ENCODE assay signal across 8 mouse cellular contexts in genomic region chr9:53666665-53667019, GRCm38 (mm10). TPM values are rescaled to one million over a fixed set of nuclear protein-coding genes. Genes with fewer than 3 reads are reported as not detected.
DNase-seq lines count a peak whose midpoint lies in the region; ATAC-seq and TF ChIP-seq lines count a peak whose summit lies in the region.

No protein-coding gene starts in this region.

- H3K4me2 ChIP-seq in heart, embryonic 13.5 days = peak overlapping the region; percentile 94
- peak overlapping the region; percentile 91 for H3K4me2 ChIP-seq in forebrain, embryonic 16.5 days (ENCODE audit: low read length)
- peak overlapping the region; percentile 91 for H3K4me2 ChIP-seq in liver, postnatal 0 days (ENCODE audit: low read depth, low read length)

- no peaks in the 10 kb centered on the region for H3K9me3 ChIP-seq in heart, embryonic 13.5 days
- H3K9me3 ChIP-seq in ES-Bruce4 (replicated peaks; ENCODE audit: control insufficient read depth, insufficient read depth, low read length, poor library complexity, severe bottlenecking) = no peaks in the 10 kb centered on the region
- H3K9me3 ChIP-seq in forebrain, embryonic 16.5 days (ENCODE audit: control insufficient read depth, low read length) = no peaks in the 10 kb centered on the region
- no peaks in the 10 kb centered on the region for H3K9me3 ChIP-seq in liver, postnatal 0 days (ENCODE audit: low read length)

- no peaks in the 10 kb centered on the region for H3K27me3 ChIP-seq in heart, embryonic 13.5 days (replicated peaks)
- H3K27me3 ChIP-seq in ES-Bruce4 (ENCODE audit: control insufficient read depth, insufficient read depth, low read length, poor library complexity, severe bottlenecking) = no peaks in the 10 kb centered on the region
- H3K27me3 ChIP-seq in forebrain, embryonic 16.5 days (replicated peaks; ENCODE audit: control insufficient read depth, insufficient read depth, low read length) = no peaks in the 10 kb centered on the region
- no peaks in the 10 kb centered on the region for H3K27me3 ChIP-seq in liver, postnatal 0 days (ENCODE audit: insufficient read depth, low read length)

- no peak; the same call in 1 of the 2 replicates for ATAC-seq in heart, embryonic 13.5 days (ENCODE audit: extremely low read depth, insufficient number of reproducible peaks, low FRiP score, low TSS enrichment)
- peak; percentile 31 for ATAC-seq in forebrain, embryonic 16.5 days
- peak; percentile 4 for ATAC-seq in liver, postnatal 0 days
- no peak for ATAC-seq in CD4-positive, CD25-positive, alpha-beta regulatory T cell, adult 4 months
- no peak; the same call in 1 of the 2 replicates for ATAC-seq in megakaryocyte-erythroid progenitor cell, adult 5-6 weeks (replicated peaks; ENCODE audit: low FRiP score, low TSS enrichment, poor library complexity, severe bottlenecking)

- TF ChIP-seq EP300 in ES-Bruce4 (IDR thresholded peaks at IDR 0.05; ENCODE audit: insufficient read depth, low read depth, low read length) = no peak
- TF ChIP-seq EP300 in liver, postnatal 0 days (IDR thresholded peaks at IDR 0.05; ENCODE audit: low read depth) = no peak

- DNase-seq in heart, adult 9 months (ENCODE audit: low spot score in 2 of 2) = no peak
- no peak for DNase-seq in liver, postnatal 0 days
- no peak for DNase-seq in spleen, postnatal 36 days (ENCODE audit: low spot score in 2 of 2)

- H3K4me3 ChIP-seq in heart, embryonic 13.5 days = peak overlapping the region; percentile 97
- peak overlapping the region; percentile 85 for H3K4me3 ChIP-seq in ES-Bruce4 (ENCODE audit: low read depth, low read length)
- peak overlapping the region; percentile 73 for H3K4me3 ChIP-seq in forebrain, embryonic 16.5 days (replicated peaks; ENCODE audit: low read length)
- peak overlapping the region; percentile 90 for H3K4me3 ChIP-seq in liver, postnatal 0 days (ENCODE audit: low read depth, low read length)

- no peak for TF ChIP-seq POLR2A in ES-Bruce4 (IDR thresholded peaks at IDR 0.05; ENCODE audit: insufficient read depth, low read length)

- no peak for TF ChIP-seq CTCF in ES-Bruce4 (IDR thresholded peaks at IDR 0.05; ENCODE audit: low read depth, low read length)
- no peak for TF ChIP-seq CTCF in liver, postnatal 0 days (IDR thresholded peaks at IDR 0.05; ENCODE audit: low read depth)

- H3K4me1 ChIP-seq in heart, embryonic 13.5 days = peaks cover 22% of the 10 kb centered on the region
- no peaks in the 10 kb centered on the region for H3K4me1 ChIP-seq in ES-Bruce4 (ENCODE audit: control insufficient read depth, insufficient read depth, low read length)
- H3K4me1 ChIP-seq in forebrain, embryonic 16.5 days (replicated peaks; ENCODE audit: control insufficient read depth, insufficient read depth, low read length) = peaks cover 18% of the 10 kb centered on the region
- H3K4me1 ChIP-seq in liver, postnatal 0 days (ENCODE audit: insufficient read depth) = peaks cover 23% of the 10 kb centered on the region

- H3K27ac ChIP-seq in heart, embryonic 13.5 days (replicated peaks) = peak overlapping the region; percentile 96
- no peak overlapping the region for H3K27ac ChIP-seq in ES-Bruce4 (ENCODE audit: insufficient read depth, low read length)
- peak overlapping the region; percentile 98 for H3K27ac ChIP-seq in forebrain, embryonic 16.5 days (ENCODE audit: low read length)
- peak overlapping the region; percentile 94 for H3K27ac ChIP-seq in liver, postnatal 0 days (ENCODE audit: low read depth)

- peaks cover 6% of the 10 kb centered on the region; the same call in 1 of the 2 replicates for H3K36me3 ChIP-seq in heart, embryonic 13.5 days
- no peaks in the 10 kb centered on the region; the same call in 1 of the 2 replicates for H3K36me3 ChIP-seq in ES-Bruce4 (ENCODE audit: control insufficient read depth, insufficient read depth, low read length, poor library complexity, severe bottlenecking)
- no peaks in the 10 kb centered on the region for H3K36me3 ChIP-seq in forebrain, embryonic 16.5 days (ENCODE audit: control insufficient read depth, insufficient read depth)
- H3K36me3 ChIP-seq in liver, postnatal 0 days (replicated peaks; ENCODE audit: insufficient read depth, low read length) = no peaks in the 10 kb centered on the region

- H3K9ac ChIP-seq in heart, embryonic 13.5 days = peak overlapping the region; percentile 99
- peak overlapping the region; percentile 95 for H3K9ac ChIP-seq in ES-Bruce4 (ENCODE audit: low read depth, poor library complexity, severe bottlenecking)
- H3K9ac ChIP-seq in forebrain, embryonic 16.5 days (replicated peaks; ENCODE audit: low read depth, low read length) = peak overlapping the region; percentile 99
- peak overlapping the region; percentile 99 for H3K9ac ChIP-seq in liver, postnatal 0 days (replicated peaks)

- under 1% methylated on average over 28 of the region's 28 CpGs for WGBS in heart, embryonic 13.5 days
- under 1% methylated on average over 28 of the region's 28 CpGs for WGBS in forebrain, embryonic 16.5 days
- 2% methylated on average over 28 of the region's 28 CpGs for WGBS in liver, postnatal 0 days (ENCODE audit: insufficient replicate concordance)

RNA-seq across cellular contexts. Expression of gene Cul5, which starts 3.2 kb away (rescaled TPM):
- 21.4 and 26.2 TPM in 2 replicates for polyA plus RNA-seq in heart, embryonic 13.5 days (2015; fragmentation: Nextera tagmentation; extraction: Ambion mirVana)
- 69.9 and 76.9 TPM in 2 replicates for polyA plus RNA-seq in ES-Bruce4 (2011; ENCODE audit: insufficient read depth, insufficient read length, low read depth, missing spikeins)
- 41.4 and 44.1 TPM in 2 replicates for polyA plus RNA-seq in forebrain, embryonic 16.5 days (2015; fragmentation: Nextera tagmentation; extraction: Ambion mirVana)
- polyA plus RNA-seq in liver, postnatal 0 days (2015; fragmentation: Nextera tagmentation; extraction: Ambion mirVana) = 10.4 and 11.8 TPM in 2 replicates
- 10 to 100 TPM; 33.9 to 43.0 TPM for polyA plus RNA-seq in CD4-positive, CD25-positive, alpha-beta regulatory T cell, adult 4 months (2017; shearing (Covaris generic))
- total RNA-seq in megakaryocyte-erythroid progenitor cell, adult 5-6 weeks (2014; fragmentation: Nextera tagmentation) = 32.0 and 37.9 TPM in 2 replicates
- 83.3 and 86.8 TPM in 2 replicates for total RNA-seq in megakaryocyte-erythroid progenitor cell, adult 5-6 weeks (2017)

RNA-seq across cellular contexts. Expression of gene Rab39, which starts 39.4 kb away (rescaled TPM):
- 0.36 TPM in 2 replicates for polyA plus RNA-seq in heart, embryonic 13.5 days (2015; fragmentation: Nextera tagmentation; extraction: Ambion mirVana)
- polyA plus RNA-seq in ES-Bruce4 (2011; ENCODE audit: insufficient read depth, insufficient read length, low read depth, missing spikeins) = 1.3 and 1.6 TPM in 2 replicates
- 3.2 and 3.8 TPM in 2 replicates for polyA plus RNA-seq in forebrain, embryonic 16.5 days (2015; fragmentation: Nextera tagmentation; extraction: Ambion mirVana)
- 0.90 and 1.1 TPM in 2 replicates for polyA plus RNA-seq in liver, postnatal 0 days (2015; fragmentation: Nextera tagmentation; extraction: Ambion mirVana)
- not detected for polyA plus RNA-seq in CD4-positive, CD25-positive, alpha-beta regulatory T cell, adult 4 months (2017; shearing (Covaris generic))
- total RNA-seq in megakaryocyte-erythroid progenitor cell, adult 5-6 weeks (2014; fragmentation: Nextera tagmentation) = not detected in 2 replicates
- total RNA-seq in megakaryocyte-erythroid progenitor cell, adult 5-6 weeks (2017) = not detected in 2 replicates

RNA-seq across cellular contexts. Expression of gene Acat1, which starts 56.5 kb away (rescaled TPM):
- 172 and 183 TPM in 2 replicates for polyA plus RNA-seq in heart, embryonic 13.5 days (2015; fragmentation: Nextera tagmentation; extraction: Ambion mirVana)
- 17.9 and 20.7 TPM in 2 replicates for polyA plus RNA-seq in ES-Bruce4 (2011; ENCODE audit: insufficient read depth, insufficient read length, low read depth, missing spikeins)
- polyA plus RNA-seq in forebrain, embryonic 16.5 days (2015; fragmentation: Nextera tagmentation; extraction: Ambion mirVana) = 187 and 191 TPM in 2 replicates
- polyA plus RNA-seq in liver, postnatal 0 days (2015; fragmentation: Nextera tagmentation; extraction: Ambion mirVana) = 332 and 340 TPM in 2 replicates
- polyA plus RNA-seq in CD4-positive, CD25-positive, alpha-beta regulatory T cell, adult 4 months (2017; shearing (Covaris generic)) = 10 to 100 TPM; 64.2 to 91.4 TPM
- total RNA-seq in megakaryocyte-erythroid progenitor cell, adult 5-6 weeks (2014; fragmentation: Nextera tagmentation) = 59.3 and 61.2 TPM in 2 replicates
- 51.1 and 62.7 TPM in 2 replicates for total RNA-seq in megakaryocyte-erythroid progenitor cell, adult 5-6 weeks (2017)

Comparison
In these comparisons a context has a peak if more than half of its experiments do, and no peak if none do; other contexts are left out.
1. ATAC-seq: peak in forebrain, embryonic 16.5 days (single experiment) and liver, postnatal 0 days (single experiment); none in heart, embryonic 13.5 days (single experiment), CD4-positive, CD25-positive, alpha-beta regulatory T cell, adult 4 months (single experiment) and megakaryocyte-erythroid progenitor cell, adult 5-6 weeks (single experiment).
2. Peak in every context shown above with its lines, with median percentiles within 50 percentile points of each other: H3K4me2 ChIP-seq, H3K4me3 ChIP-seq and H3K9ac ChIP-seq.